9 mouse cellular contexts compared by ENCODE assay signal in the genomic region with DNA sequence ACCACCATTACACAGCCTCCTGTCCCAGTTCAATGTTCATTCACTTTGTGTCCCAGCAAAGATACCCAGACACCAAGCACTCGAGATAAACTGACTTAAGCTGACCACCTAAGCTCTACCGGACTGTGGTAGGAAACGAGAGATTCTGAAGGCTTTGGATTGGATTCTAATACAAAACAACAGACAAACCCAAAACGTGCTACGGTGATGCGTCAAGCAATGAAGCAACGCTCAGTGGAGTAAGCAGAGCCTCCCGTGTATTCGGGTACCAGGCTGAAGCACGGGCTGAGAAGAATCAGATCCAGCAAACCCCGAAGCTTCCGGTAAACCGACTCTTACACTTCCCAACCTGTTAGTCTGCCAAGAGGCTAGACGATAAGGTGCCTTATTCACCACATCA. TPM values are rescaled to one million over a fixed set of nuclear protein-coding genes. Genes with fewer than 3 reads are reported as not detected.
DNase-seq lines count a peak whose midpoint lies in the region; ATAC-seq and TF ChIP-seq lines count a peak whose summit lies in the region.
"Had no signal": no experiment of that assay in that cellular context is flagged by ENCODE, and none has a peak within 500 bp of the region (broad histone marks: within the 10 kb centered on the region; RNA-seq: fewer than 3 reads in every experiment).

No protein-coding gene starts in this region.

- no peak overlapping the region for H3K4me3 ChIP-seq in heart, postnatal 0 days (ENCODE audit: low read depth, low read length)
- H3K4me3 ChIP-seq in embryonic facial prominence, embryonic 10.5 days, result peak overlapping the region; percentile 44
- H3K4me3 ChIP-seq in hindbrain, embryonic 11.5 days (ENCODE audit: low read depth, low read length), result 0 out of 2 replicates have a peak overlapping the region, but pooled peaks have one; percentile 10
- H3K4me3 ChIP-seq in midbrain, embryonic 12.5 days, result peak overlapping the region; percentile 23

- H3K27ac ChIP-seq in heart, postnatal 0 days (ENCODE audit: low read depth), result no peak overlapping the region
- H3K27ac ChIP-seq in embryonic facial prominence, embryonic 10.5 days (replicated peaks), result peak overlapping the region; percentile 19; the same call in 1 of the 2 replicates
- H3K27ac ChIP-seq in hindbrain, embryonic 11.5 days (ENCODE audit: low read depth, low read length), result no peak overlapping the region
- no peak overlapping the region for H3K27ac ChIP-seq in midbrain, embryonic 12.5 days (replicated peaks)

- no peak for ATAC-seq in heart, postnatal 0 days (ENCODE audit: insufficient read depth, low read depth)
- no peak for ATAC-seq in hindbrain, embryonic 11.5 days (ENCODE audit: low FRiP score)
- ATAC-seq in midbrain, embryonic 12.5 days (ENCODE audit: low FRiP score, low read depth), result no peak
- ATAC-seq in granulocyte monocyte progenitor cell, adult 5-6 weeks (replicated peaks; ENCODE audit: poor library complexity, severe bottlenecking), result no peak

- no peaks in the 10 kb centered on the region for H3K27me3 ChIP-seq in heart, postnatal 0 days (ENCODE audit: control insufficient read depth, insufficient read depth, low read length)
- H3K27me3 ChIP-seq in embryonic facial prominence, embryonic 10.5 days (replicated peaks; ENCODE audit: low read depth, poor library complexity, severe bottlenecking), result no peaks in the 10 kb centered on the region
- H3K27me3 ChIP-seq in hindbrain, embryonic 11.5 days (ENCODE audit: control insufficient read depth, insufficient read depth, low read length), result no peaks in the 10 kb centered on the region
- H3K27me3 ChIP-seq in midbrain, embryonic 12.5 days, result no peaks in the 10 kb centered on the region
- H3K27me3 ChIP-seq: Patski had no signal

- no peak for DNase-seq in heart, postnatal 0 days (ENCODE audit: low spot score)
- no peak for DNase-seq in heart, postnatal 14 days
- no peak for DNase-seq in embryonic facial prominence, embryonic 10.5 days (ENCODE audit: low spot score)
- DNase-seq in hindbrain, embryonic 11.5 days (ENCODE audit: low spot score), result peak; percentile 19
- no peak for DNase-seq in adrenal gland, postnatal 36 days
- DNase-seq in layer of hippocampus, adult 18-20 months (ENCODE audit: low spot score in 2 of 2), result no peak

- H3K9ac ChIP-seq in heart, postnatal 0 days (replicated peaks; ENCODE audit: low read depth, low read length), result no peak overlapping the region
- no peak overlapping the region for H3K9ac ChIP-seq in hindbrain, embryonic 11.5 days (ENCODE audit: low read depth, low read length)
- H3K9ac ChIP-seq in midbrain, embryonic 12.5 days (replicated peaks), result no peak overlapping the region

- no peaks in the 10 kb centered on the region for H3K9me3 ChIP-seq in heart, postnatal 0 days (replicated peaks; ENCODE audit: control insufficient read depth, low read length)
- H3K9me3 ChIP-seq in embryonic facial prominence, embryonic 10.5 days, result no peaks in the 10 kb centered on the region
- no peaks in the 10 kb centered on the region for H3K9me3 ChIP-seq in hindbrain, embryonic 11.5 days (ENCODE audit: control insufficient read depth, low read length)
- no peaks in the 10 kb centered on the region for H3K9me3 ChIP-seq in midbrain, embryonic 12.5 days

- intact Hi-C loops in heart, postnatal 14 days (cut with DNase I), result no loop called here

- WGBS in heart, postnatal 0 days, result 51% methylated on average over 14 of the region's 14 CpGs
- 50% methylated on average over 14 of the region's 14 CpGs for WGBS in embryonic facial prominence, embryonic 10.5 days
- 48% methylated on average over 14 of the region's 14 CpGs for WGBS in hindbrain, embryonic 11.5 days
- WGBS in midbrain, embryonic 12.5 days, result 46% methylated on average over 14 of the region's 14 CpGs

- no peak for TF ChIP-seq EP300 in heart, postnatal 0 days (IDR thresholded peaks at IDR 0.05; ENCODE audit: low read depth)

- H3K36me3 ChIP-seq in heart, postnatal 0 days (replicated peaks; ENCODE audit: control insufficient read depth, insufficient read depth, low read length), result no peaks in the 10 kb centered on the region
- H3K36me3 ChIP-seq in embryonic facial prominence, embryonic 10.5 days (replicated peaks), result no peaks in the 10 kb centered on the region
- no peaks in the 10 kb centered on the region for H3K36me3 ChIP-seq in hindbrain, embryonic 11.5 days (ENCODE audit: control insufficient read depth, insufficient read depth, low read length)
- H3K36me3 ChIP-seq in midbrain, embryonic 12.5 days, result no peaks in the 10 kb centered on the region

- H3K4me1 ChIP-seq in heart, postnatal 0 days (ENCODE audit: control insufficient read depth, insufficient read depth), result peaks cover 18% of the 10 kb centered on the region
- H3K4me1 ChIP-seq in embryonic facial prominence, embryonic 10.5 days, result peaks cover 25% of the 10 kb centered on the region
- no peaks in the 10 kb centered on the region for H3K4me1 ChIP-seq in hindbrain, embryonic 11.5 days (replicated peaks; ENCODE audit: control insufficient read depth, insufficient read depth, low read length)
- peaks cover 12% of the 10 kb centered on the region for H3K4me1 ChIP-seq in midbrain, embryonic 12.5 days

- no peak for TF ChIP-seq CTCF in heart, postnatal 0 days (IDR thresholded peaks at IDR 0.05; ENCODE audit: low read depth)

- peak overlapping the region; percentile 10; the same call in 1 of the 2 replicates for H3K4me2 ChIP-seq in heart, postnatal 0 days (ENCODE audit: low read depth, low read length)
- peak overlapping the region; percentile 17; the same call in 1 of the 2 replicates for H3K4me2 ChIP-seq in hindbrain, embryonic 11.5 days (replicated peaks; ENCODE audit: low read depth, low read length)
- peak overlapping the region; percentile 34 for H3K4me2 ChIP-seq in midbrain, embryonic 12.5 days (replicated peaks)

RNA-seq across cellular contexts. Expression of gene Osbp, which starts 37.0 kb away (rescaled TPM):
- total RNA-seq in heart, postnatal 0 days (2014; rRNA removed; ENCODE audit: low replicate concordance), result 32.7 and 43.2 TPM in 2 replicates
- 4.7 and 5.1 TPM in 2 replicates for polyA plus RNA-seq in heart, postnatal 0 days (2015; fragmentation: Nextera tagmentation; extraction: Ambion mirVana)
- total RNA-seq in heart, postnatal 14 days (2021), result 10 to 100 TPM; 81.3 to 85.1 TPM
- 2.8 and 3.5 TPM in 2 replicates for polyA plus RNA-seq in embryonic facial prominence, embryonic 10.5 days (2016; fragmentation: Nextera tagmentation; extraction: Ambion mirVana)
- 7.5 and 8.3 TPM in 2 replicates for polyA plus RNA-seq in hindbrain, embryonic 11.5 days (2014; fragmentation: Nextera tagmentation; extraction: Ambion mirVana)
- polyA plus RNA-seq in midbrain, embryonic 12.5 days (2016; fragmentation: Nextera tagmentation; extraction: Ambion mirVana), result 4.7 and 5.0 TPM in 2 replicates
- total RNA-seq in adrenal gland, postnatal 36 days (2021), result 100 to 1,000 TPM in 1 of 2 experiments, 10 to 100 TPM in 1; 81.5 to 117 TPM
- 39.1 and 46.5 TPM in 2 replicates for total RNA-seq in granulocyte monocyte progenitor cell, adult 5-6 weeks (2014; fragmentation: Nextera tagmentation)
- 35.2 and 42.3 TPM in 2 replicates for total RNA-seq in granulocyte monocyte progenitor cell, adult 5-6 weeks (2017)
- 10 to 100 TPM; 51.3 to 52.5 TPM for total RNA-seq in layer of hippocampus, adult 18-20 months (2021)

RNA-seq across cellular contexts. Expression of gene Olfr1423, which starts 38.3 kb away (rescaled TPM):
- not detected in 2 replicates for total RNA-seq in heart, postnatal 0 days (2014; rRNA removed; ENCODE audit: low replicate concordance)
- polyA plus RNA-seq in heart, postnatal 0 days (2015; fragmentation: Nextera tagmentation; extraction: Ambion mirVana), result not detected in 2 replicates
- total RNA-seq in heart, postnatal 14 days (2021), result not detected
- 0.04 and 0.09 TPM in 2 replicates for polyA plus RNA-seq in embryonic facial prominence, embryonic 10.5 days (2016; fragmentation: Nextera tagmentation; extraction: Ambion mirVana)
- not detected in 2 replicates for polyA plus RNA-seq in hindbrain, embryonic 11.5 days (2014; fragmentation: Nextera tagmentation; extraction: Ambion mirVana)
- 0.04 TPM in 1 of 2 replicates, not detected in the other for polyA plus RNA-seq in midbrain, embryonic 12.5 days (2016; fragmentation: Nextera tagmentation; extraction: Ambion mirVana)
- not detected for total RNA-seq in adrenal gland, postnatal 36 days (2021)
- total RNA-seq in granulocyte monocyte progenitor cell, adult 5-6 weeks (2014; fragmentation: Nextera tagmentation), result not detected in 2 replicates
- not detected in 2 replicates for total RNA-seq in granulocyte monocyte progenitor cell, adult 5-6 weeks (2017)
- not detected for total RNA-seq in layer of hippocampus, adult 18-20 months (2021)
- polyA plus RNA-seq: Patski had no signal

RNA-seq across cellular contexts. Expression of gene Olfr1424, which starts 59.7 kb away (rescaled TPM):
- total RNA-seq in heart, postnatal 0 days (2014; rRNA removed; ENCODE audit: low replicate concordance), result not detected in 2 replicates
- polyA plus RNA-seq in heart, postnatal 0 days (2015; fragmentation: Nextera tagmentation; extraction: Ambion mirVana), result not detected in 2 replicates
- total RNA-seq in heart, postnatal 14 days (2021), result not detected
- not detected in 2 replicates for polyA plus RNA-seq in embryonic facial prominence, embryonic 10.5 days (2016; fragmentation: Nextera tagmentation; extraction: Ambion mirVana)
- not detected in 2 replicates for polyA plus RNA-seq in hindbrain, embryonic 11.5 days (2014; fragmentation: Nextera tagmentation; extraction: Ambion mirVana)
- not detected in 2 replicates for polyA plus RNA-seq in midbrain, embryonic 12.5 days (2016; fragmentation: Nextera tagmentation; extraction: Ambion mirVana)
- not detected for total RNA-seq in adrenal gland, postnatal 36 days (2021)
- not detected in 2 replicates for total RNA-seq in granulocyte monocyte progenitor cell, adult 5-6 weeks (2014; fragmentation: Nextera tagmentation)
- not detected in 2 replicates for total RNA-seq in granulocyte monocyte progenitor cell, adult 5-6 weeks (2017)
- not detected for total RNA-seq in layer of hippocampus, adult 18-20 months (2021)
- polyA plus RNA-seq: Patski had no signal
